Mouse (Mus musculus) cerebellum, adult 11-12 months (tissue): ENCODE results near the gene Gm28539.
"Not testable (repeated sequence)": the region's sequence is repeated elsewhere in the genome, so short reads cannot be mapped to it uniquely, and the experiment has no call there.

ENCODE experiments used
- DNase-seq: peaks from one replicate; pipeline ENCODE4 v3.0.0; 2022

The Gm28539 gene

DNA sequence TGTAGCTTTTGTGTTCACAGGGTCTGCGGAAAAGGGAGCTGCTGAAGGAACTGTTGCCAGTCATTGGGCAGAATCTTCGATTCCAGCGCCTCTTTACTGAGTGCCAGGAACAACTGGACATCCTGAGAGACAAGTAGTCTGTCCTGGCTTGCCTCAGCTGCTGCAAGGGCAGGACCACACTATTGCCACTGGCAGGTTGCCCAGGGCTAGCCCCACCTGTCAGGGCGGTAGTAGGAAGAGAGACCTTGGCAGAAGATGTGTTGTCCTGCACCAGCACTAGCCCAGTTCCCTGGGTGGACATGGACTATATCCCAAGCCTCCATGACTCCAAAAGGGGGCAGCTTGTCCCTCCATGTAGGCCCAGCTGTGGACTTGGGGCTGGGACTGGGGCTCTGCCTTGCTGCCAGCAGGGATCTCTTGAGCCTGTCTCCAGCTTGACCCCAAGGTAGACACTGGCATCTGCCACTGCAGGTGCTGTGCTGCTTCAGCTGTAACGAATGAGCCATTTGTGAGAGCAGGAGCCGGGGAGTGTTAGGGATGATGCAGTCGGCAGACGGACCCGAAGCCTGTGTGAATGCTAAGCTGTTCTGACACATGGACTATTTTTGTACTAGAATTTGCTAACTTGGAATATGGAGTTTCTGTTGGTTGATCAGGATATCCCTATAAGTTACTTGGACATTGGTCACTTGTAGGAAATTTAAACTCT lies 133.2 kb downstream of the Gm28539 start:
- no peak for DNase-seq

DNA sequence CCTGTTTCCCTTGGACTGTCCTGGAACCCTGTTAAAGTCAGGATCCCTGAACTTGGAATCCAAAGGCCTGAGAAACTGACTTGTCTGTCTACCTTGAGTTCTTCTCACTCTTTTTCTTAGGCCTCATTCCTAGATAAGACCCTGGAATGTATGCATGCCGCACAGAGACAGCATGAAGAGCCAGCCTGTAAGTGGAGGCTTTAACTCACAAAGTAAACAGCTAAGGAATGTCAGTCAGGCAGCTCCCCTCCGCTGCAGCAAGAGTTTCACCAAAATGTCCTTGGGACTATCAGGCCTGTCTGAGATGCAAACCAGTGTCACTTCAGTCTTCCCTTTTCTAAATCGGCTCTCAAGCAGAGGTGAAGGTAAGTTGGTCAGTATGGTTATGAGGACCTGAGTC lies 134.5 kb downstream of the Gm28539 start:
- no peak for DNase-seq

DNA sequence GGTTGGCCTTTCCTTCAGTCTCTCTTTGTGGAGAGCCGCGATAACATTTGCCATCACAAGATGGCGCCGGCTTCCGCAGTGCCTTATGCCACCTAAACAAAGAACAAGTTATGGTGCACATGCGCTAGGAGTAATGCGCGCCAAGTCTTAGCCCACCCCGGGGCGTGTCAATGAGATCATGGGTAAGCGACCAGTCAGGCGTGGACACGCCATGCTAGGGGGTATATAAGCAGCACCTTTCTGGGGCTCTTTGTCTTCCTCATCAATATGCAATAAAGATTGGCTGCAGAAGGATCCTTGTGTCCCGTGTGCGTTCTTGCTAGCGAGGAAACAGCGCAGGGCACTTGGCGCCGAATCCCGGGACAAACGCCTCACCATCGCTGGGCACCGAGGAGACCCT lies 139.3 kb downstream of the Gm28539 start:
- not testable (repeated sequence) for DNase-seq

DNA sequence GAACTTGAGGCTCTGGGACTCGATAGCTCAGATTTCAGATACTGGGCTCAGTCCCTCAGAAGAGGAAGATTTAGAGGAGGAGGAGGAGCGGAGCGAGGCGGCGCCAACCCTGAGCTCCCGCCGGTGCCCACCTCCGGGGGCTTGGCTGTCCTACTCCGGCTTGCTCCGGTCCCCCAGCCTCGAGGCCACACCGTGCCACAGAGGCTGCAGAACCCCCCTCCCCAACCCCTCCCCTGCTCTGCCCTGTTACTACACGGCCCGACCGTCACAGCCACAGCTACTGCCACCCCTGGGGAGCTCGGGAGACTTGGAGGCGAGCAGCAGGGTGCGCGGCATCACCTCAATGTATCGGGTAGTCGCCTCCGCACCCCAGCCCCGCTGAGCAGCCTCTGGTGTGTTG lies 139.9 kb downstream of the Gm28539 start:
- no peak for DNase-seq

DNA sequence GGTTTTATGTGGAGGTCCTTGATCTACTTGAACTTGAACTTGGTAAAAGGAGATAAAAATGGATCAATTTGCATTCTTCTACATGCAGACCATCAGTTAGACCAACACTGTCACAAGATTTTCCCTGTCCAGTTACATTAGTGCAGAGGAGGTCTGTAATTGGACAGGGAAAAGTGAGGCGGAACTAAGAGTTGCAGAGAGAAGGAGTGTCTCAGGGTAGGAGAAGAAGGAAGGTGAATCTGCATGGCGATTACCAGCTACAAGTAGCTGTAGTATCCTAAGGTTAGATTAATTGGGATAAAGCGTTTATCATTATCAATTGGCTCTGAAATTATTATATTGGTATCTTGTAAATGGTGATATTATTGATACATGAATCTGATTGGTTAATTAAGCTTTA lies 150.0 kb downstream of the Gm28539 start:
- no peak for DNase-seq

DNA sequence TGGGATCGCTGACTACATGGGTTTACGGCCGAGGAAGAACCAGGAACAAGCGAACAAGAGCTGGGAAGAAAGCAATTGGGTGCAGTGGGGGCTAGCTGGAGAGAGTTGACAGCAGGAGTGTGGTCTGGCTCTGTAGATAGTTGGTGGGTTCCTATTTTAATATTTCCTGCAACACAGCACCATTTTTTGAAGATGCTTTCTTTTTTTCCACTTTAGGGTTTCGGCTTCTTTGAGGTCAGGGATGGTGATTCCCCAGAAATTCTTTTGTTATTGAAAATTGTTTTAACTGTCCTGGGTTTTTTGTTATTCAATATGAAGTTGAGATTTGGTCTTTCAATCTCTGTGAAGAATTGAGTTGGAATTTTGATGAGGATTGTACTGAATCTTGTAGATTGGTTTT lies 150.5 kb downstream of the Gm28539 start:
- DNase-seq = no peak

DNA sequence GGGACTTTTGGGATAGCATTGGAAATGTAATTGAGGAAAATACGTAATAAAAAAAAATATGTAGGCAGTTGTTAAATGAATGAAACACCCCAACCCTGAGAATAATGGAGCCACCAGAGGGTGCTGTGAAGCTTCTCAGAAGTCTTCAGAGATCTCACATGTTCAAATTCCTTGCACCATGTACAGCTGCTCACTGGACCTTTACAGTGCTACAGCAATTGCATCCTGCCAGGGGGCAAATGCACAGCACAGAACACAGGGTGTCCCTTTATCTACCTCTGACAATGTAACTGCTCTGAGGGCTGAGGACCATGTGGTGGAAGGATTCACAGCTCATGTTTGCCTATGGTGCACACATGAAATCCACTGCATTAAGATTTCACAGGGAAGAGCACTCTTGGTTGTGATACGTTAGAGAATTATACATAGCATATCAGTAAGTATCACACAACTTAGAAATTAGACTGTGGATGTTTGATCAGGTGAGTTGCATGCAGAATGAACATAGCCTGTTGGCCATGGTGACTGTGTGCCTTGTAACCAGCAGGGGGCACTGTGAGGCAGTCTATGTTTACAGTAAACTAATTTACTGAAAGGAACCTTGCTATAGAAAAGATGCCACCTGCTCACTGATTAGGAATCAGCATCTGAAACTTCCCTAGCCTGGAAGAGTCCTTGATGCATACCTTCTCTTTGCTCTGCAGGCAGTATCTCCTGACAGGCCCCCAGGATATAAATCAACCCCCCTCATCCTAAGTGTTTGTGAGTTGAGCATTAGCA lies 166.4 kb downstream of the Gm28539 start:
- not testable (repeated sequence) for DNase-seq

DNA sequence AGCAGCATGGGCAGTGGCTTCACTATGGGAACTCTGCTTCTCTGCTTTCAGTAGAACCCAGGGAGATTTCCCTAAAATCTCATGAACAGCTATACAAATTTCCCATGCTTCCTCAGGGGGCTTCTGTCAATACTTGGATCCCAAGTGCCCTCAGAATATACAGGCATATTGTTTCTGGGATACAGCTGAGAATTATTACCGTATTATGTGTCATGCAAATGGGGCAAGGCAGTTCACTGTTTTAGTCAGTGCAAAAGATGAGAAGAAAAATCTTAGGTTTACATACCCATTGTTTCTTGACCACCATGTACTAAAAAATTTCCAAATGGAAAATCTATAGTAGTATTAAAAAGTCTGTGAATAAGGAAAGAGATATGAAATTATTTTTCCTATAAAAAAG lies 167.4 kb downstream of the Gm28539 start:
- no peak for DNase-seq

DNA sequence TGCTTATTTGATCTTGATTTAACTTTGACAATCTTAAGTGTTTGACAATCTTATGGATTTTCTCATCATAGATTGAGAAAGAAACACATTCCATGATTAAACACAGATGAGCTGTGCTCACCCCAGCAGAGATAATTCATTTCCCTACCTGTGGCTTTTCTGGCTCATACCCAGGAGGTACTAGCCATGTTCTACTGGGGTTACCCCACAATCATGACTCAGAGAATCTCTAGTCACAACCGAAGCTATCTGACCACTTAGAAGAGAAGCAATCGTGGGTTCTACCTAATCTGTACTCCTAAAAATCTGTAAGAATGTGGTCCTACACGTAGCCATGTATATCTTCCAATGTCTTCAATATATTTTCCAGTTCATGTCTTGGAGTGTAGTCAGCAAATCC lies 168.9 kb downstream of the Gm28539 start:
- no peak for DNase-seq
